17 mouse cellular contexts compared by ENCODE assay signal in genomic region chr10:36578375-36579145, GRCm38 (mm10).
"Had no signal": no experiment of that assay in that cellular context is flagged by ENCODE, and none has a peak within 500 bp of the region (broad histone marks: within the 10 kb centered on the region; RNA-seq: fewer than 3 reads in every experiment).

No protein-coding gene starts in this region.

- H3K27me3 ChIP-seq: liver, embryonic 12.5 days; neural tube, embryonic 13.5 days; neural tube, embryonic 15.5 days had no signal

- ATAC-seq: liver, embryonic 12.5 days had no signal

- H3K4me3 ChIP-seq: liver, embryonic 12.5 days; myocyte; neural tube, embryonic 13.5 days; neural tube, embryonic 15.5 days had no signal

- DNase-seq: lung, adult 18-20 months; lung, embryonic 14.5 days; lung, postnatal 10 days; lung, postnatal 4 days; retina, postnatal 1 day; right cerebral cortex, adult 18-20 months; right cerebral cortex, postnatal 25 days; right cerebral cortex, postnatal 4 days; spleen, adult 18-20 months; thymus, adult 18-20 months; thymus, postnatal 14 days; thymus, postnatal 36 days had no signal

- H3K4me2 ChIP-seq: liver, embryonic 12.5 days; lung, embryonic 14.5 days; neural tube, embryonic 13.5 days; neural tube, embryonic 15.5 days had no signal

- H3K36me3 ChIP-seq: liver, embryonic 12.5 days; neural tube, embryonic 13.5 days; neural tube, embryonic 15.5 days had no signal

- H3K9me3 ChIP-seq: liver, embryonic 12.5 days; neural tube, embryonic 13.5 days; neural tube, embryonic 15.5 days had no signal

- H3K4me1 ChIP-seq: liver, embryonic 12.5 days; neural tube, embryonic 13.5 days; neural tube, embryonic 15.5 days had no signal

- H3K9ac ChIP-seq: liver, embryonic 12.5 days; liver, embryonic 14.5 days; lung, embryonic 14.5 days; neural tube, embryonic 13.5 days; neural tube, embryonic 15.5 days had no signal

- H3K27ac ChIP-seq: liver, embryonic 12.5 days; liver, embryonic 14.5 days; neural tube, embryonic 13.5 days; neural tube, embryonic 15.5 days had no signal
